Mouse (Mus musculus): ENCODE measurements at regions not wholly inside any gene's neighbourhood (a gene's known extent, or its start where the extent isn't known, plus 50 kb on each side); places are given as distances from the start of the nearest gene placed in this dataset.
A peak's percentile ranks its signal among the peaks of the same experiment; 100 is the strongest.

DNA sequence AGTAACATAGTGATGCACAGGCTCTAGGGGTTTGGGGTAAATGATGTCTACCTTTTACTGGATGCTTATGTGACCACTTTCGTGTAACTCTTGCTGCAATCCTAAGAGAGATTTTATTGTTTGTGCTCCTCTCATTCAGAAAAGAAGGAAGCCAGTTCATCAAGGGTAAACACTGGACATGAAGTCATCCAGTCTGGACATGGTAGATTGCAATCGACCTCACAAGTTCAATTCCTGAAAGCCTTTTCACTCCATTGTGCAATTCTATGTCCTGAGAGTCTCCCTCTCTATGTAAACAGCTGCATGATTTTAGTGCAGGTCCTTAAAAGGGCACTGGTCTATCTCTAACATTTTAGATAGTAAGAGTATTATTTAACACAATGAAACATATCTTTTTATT, 73.5 kb upstream of the Gm16223 start:
- DNase-seq = no peak

DNA sequence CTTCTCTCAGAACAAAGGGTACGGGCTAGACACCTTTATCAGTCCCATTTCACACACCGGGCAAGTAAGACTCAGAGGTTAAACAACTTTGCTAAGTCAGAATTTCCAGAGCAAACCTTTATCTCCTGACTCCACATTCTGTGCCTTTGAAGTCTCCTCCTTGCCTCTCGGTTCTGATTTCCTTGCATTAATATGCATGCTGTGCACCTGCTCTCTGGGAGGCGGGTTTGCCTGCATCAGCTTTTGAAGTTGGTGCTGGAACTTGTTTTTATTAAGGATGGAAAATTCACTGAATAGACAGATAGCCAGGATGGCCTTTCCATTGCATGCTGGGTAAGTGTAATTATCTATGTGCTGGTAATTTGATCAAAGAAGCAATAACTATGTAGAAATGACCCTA, 84.2 kb upstream of the Gm16223 start:
- no peak for DNase-seq

DNA sequence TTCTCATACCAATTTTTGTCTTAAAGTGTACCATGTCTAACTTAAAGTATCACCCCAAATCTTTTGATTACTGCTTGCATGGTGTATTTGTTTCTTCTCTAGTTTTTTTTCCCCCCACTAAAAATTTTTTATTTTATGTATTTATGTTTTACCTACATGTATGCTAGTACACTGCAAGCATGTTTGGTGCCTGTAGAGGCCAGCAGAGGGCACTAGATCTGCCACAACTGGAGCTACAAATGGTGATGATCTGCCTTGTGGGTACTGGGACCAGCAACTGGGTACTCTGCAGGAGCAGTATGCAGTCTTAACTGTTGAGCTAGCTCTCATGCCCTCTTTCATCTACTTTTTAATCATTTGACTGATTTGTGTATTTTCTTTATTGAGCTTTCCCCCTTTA, 92.2 kb upstream of the Gm16223 start:
- DNase-seq = no peak

DNA sequence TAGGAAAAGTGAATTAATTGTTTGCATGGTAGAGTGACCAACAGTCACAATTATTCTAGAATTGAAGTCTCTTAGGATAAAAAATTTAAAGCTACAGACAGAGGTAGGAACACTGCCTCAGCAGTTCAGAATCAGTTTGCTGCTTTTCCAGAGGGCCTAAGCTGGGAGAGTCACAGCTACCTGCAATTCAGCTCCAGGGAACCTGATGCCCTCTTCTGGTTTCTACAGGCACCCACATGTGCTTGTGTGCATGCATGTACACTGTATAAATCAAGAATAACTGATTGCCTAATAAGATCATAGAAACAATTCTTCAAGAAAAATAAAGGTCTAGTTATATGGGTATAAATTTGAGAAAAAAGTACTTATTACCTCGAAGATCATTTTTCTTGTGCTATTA, 96.6 kb upstream of the Gm16223 start:
- peak; percentile 14 for DNase-seq

DNA sequence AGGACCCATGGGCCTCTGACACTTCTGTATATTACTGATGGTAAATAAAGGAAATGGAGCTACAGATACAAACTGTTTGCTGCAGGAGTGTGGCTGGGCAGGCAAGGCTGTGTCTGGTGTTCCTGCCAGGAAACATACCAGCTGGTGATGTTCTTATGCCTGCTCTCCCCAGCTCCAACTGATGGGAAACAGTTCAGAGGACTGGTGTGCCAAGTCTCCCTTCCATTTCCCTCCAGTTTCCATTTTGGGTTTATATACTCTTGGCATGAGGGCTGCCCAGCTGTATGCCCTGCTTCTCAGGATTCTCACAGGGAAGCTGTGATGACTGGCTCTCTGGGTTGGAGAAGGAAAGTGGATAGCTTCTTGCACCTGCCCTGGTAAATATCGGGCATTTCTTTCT, 100.8 kb upstream of the Gm16223 start:
- no peak for DNase-seq

DNA sequence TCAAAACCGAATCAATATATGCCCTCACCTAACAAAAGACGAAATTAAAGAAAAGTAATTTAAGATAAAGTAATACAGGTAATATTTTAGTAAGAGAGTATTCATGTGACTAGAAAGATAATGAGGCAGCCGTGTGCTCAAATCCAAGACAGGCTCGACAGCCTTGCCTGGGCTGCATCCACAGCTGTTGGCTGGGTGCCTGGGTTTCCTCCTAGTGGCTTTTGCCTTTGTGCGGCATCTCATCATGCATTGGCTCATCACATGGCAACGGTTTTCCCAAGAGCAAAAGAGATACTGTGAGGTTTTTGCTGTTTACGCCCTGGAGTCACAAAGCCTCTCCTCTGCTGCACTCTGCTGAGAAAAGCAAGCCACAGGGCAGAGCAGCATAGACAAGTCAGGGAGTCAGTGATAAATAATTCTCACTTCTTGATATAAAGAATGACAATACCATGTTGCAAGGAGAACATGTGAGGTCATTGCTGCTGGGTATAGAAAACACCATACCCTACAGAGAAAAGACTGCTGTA, 103.1 kb upstream of the Bod1l start:
- peak; percentile 5 for DNase-seq

DNA sequence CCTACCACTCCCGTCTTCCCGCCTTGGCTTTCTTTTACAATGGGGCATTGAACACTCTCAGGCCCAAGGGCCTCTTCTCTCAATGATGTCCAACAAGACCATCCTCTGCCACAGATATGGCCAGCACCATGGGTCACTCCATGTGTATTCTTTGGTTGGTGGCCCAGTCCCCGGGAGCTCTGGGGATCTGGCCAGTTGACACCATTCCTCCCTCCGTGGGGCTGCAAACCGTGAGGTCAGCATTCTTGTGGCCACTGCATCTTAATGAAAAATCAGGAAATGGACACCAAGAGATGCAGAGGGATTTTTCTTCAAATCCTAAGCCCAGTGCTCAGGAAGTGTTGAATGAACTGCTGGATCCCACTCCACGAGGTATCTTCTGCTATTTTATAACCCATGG, 99.3 kb upstream of the Bod1l start:
- DNase-seq = no peak

DNA sequence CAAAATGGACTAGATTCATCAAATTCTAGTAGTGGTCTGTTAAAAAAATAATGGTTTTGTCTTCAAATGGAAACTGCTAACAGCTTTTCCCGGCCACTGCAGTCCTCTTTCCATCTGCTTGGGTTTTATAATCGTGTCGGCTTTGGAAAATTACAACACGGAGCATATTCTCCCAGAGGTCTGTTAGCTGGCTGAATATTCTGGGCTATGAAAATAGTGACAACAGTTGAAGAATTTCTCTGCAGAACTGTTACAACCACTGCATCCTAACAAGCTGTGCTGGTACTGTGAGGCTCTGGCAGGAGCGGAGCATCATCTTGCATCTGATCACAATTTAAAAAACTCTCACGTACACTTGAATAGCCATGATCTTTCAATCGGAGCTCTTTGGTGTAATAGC, 98.0 kb upstream of the Bod1l start:
- DNase-seq = no peak

DNA sequence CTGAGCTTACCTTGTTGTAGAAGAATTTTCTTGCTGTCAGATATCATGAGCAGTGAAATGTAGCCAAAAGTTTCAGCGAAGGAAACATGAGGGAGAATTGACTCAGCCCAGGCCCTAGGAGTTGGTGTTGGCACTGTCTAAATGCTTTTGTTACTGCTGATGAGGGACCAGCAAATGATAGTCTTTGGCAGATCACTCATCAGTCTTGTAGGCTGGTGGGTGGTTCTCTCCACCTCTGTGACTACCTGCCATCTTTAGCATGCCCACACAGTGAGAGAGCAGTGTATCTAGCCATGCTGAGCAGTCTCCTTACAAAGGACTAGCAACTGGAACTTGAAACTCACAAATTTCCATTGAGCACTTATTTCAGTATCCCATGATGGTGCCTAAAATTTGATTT, 97.1 kb upstream of the Bod1l start:
- no peak for DNase-seq

DNA sequence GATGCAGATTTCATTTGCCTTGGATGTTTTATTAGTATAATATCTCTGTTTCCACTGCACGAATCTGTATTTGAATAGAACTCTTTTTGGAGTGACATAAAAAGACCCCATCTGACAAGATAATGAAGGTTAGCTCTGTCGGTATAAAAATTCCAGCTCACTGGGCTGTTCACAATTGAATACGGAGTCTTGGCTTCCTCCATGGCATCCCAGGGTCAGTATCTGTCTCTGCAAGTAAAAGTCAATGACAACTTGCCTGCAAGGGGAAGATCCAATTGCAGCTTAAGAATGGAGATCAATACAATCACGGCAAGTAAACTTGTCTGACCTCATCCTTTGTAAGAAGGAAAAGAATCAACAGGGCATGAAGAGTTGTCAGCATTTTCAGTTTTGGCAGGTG, 95.6 kb upstream of the Bod1l start:
- DNase-seq = no peak

DNA sequence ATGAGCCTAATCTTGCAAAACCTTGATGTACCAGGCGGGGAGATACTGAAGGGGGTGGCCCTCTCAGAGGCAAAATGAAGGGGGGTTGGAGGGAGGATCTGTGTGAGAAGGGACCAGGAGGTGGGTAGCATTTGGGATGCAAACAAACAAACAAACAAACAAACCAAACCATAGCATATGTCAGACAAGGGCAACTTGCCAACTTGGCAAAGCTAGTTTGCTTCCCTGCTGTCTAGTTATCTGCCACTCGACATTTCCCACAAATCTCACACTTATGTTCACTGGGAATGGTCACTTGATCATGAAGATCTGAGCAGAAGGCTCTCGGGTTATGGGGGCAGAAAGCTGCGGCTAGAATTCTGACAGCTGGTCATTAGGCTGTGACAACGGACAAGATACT, 65.9 kb upstream of the Bod1l start:
- peak; percentile 83 for DNase-seq

DNA sequence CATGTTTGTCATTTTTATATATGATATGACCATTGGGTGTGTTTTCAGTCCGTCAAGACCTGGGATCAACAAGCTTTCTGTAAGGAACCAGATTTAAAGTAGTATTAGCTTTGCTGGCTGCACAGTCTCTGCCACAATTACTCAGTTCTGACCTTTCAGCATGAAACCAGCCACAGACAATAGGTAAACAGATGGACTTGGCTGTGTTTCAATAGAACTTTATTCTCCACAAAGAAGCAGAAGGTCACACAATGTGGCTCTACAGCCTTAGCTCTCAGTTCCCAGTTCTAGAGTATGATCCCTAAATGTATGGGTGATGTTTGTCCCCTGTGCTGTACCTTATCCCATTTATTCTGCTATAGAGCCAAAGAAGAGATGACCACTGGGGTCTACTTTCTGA, 63.6 kb upstream of the Bod1l start:
- DNase-seq = peak; percentile 73

DNA sequence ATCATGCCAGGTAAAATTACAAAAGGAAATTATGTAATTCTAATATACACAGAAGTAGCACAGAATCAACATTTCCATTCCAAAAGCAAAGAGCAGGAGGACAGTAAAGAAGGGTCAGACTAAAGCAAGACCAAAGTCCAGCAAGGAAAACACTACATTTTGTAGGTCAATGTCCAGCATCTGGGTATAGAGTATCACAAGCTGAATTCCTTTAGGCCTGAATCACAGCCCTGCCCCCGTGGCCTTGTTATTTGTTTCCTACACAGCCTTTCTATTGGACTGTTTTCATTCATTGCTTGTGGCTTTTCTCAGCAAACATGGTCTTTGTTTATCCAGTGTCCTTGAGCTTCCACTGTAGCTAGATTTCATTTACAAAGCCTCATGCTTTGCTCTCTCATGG, 60.4 kb upstream of the Bod1l start:
- DNase-seq = no peak

DNA sequence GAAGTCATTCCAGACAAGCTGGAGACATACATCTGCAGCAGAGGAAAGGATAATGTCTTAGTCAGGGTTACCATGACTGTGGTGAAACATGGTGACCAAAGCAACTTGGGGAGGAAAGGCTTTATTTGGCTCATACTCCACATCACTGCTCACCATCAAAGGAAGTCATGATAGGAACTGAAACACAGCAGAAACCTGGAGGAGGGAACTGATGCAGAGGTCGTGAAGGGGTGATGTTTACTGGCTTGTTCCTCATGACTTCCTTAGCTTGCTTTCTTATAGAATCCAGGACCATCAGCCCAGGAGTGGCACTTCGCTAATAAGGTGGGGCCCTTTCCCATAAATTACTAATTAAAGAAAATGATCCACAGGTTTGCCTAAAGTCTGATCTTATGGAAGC, 55.1 kb upstream of the Bod1l start:
- no peak for DNase-seq

DNA sequence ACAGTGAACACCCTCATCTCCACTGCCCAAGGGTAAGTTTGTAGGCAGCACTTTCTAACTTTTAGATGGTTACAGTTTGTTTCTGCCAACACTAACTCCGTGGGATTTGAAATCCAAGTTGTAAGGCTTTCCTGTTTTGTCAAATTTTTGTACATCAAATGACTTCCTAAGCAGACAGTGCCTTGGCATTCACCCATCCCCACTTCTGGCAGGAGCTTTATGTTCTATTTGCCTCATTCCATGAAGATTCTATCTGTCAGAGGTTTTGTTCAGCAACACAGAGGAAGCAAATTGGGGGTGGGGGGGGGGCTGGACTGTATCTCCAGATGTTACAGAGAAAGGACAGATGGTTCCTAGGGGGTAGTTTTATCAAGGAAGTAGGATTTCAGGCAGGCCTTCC, 54.6 kb upstream of the Bod1l start:
- no peak for DNase-seq

All from cerebellum, adult 9-10 months (tissue).